Comparison of ENCODE assay signal across 17 mouse cellular contexts in the genomic region with DNA sequence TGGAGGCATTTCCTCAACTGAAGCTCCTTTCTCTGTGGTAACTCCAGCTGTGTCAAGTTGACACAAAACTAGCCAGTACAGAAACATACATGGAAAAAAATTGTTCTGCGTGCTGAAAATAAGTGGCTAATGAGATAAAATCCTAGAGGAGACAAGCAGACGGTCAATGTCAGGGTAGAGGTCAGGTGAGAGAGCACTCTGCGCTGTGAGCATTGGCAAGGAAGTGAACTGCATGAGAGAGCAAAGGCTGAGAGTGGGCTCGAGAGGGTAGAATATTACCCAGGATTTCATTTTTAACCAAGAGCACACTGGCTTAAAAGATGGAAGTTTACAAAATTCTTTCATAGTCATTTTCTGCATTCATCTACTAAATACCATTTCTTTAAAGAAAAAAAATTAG.
"Had no signal": no experiment of that assay in that cellular context is flagged by ENCODE, and none has a peak within 500 bp of the region (broad histone marks: within the 10 kb centered on the region; RNA-seq: fewer than 3 reads in every experiment).

No protein-coding gene starts in this region.

- H3K27me3 ChIP-seq: hindbrain, embryonic 15.5 days; liver, embryonic 13.5 days; lung, embryonic 15.5 days; megakaryocyte, embryonic 14.5 days; midbrain, embryonic 12.5 days; neural tube, embryonic 15.5 days had no signal

- H3K9me3 ChIP-seq: hindbrain, embryonic 15.5 days; limb, embryonic 10.5 days; liver, embryonic 13.5 days; lung, embryonic 15.5 days; midbrain, embryonic 12.5 days; neural tube, embryonic 15.5 days had no signal

- H3K9ac ChIP-seq: hindbrain, embryonic 15.5 days; liver, embryonic 13.5 days; liver, postnatal 0 days; lung, embryonic 15.5 days; midbrain, embryonic 12.5 days; neural tube, embryonic 15.5 days had no signal

- DNase-seq: liver, embryonic 13.5 days; liver, postnatal 0 days; lung, postnatal 14 days; right cerebral cortex, adult 18-20 months; right cerebral cortex, postnatal 25 days; thymus, postnatal 36 days had no signal

- H3K4me1 ChIP-seq: hindbrain, embryonic 15.5 days; limb, embryonic 10.5 days; liver, embryonic 13.5 days; megakaryocyte, embryonic 14.5 days; midbrain, embryonic 12.5 days; neural tube, embryonic 15.5 days had no signal

- ATAC-seq: inflammation-experienced regulatory T-cells, adult 6 months; intestine, postnatal 0 days; midbrain, embryonic 16.5 days had no signal

- H3K36me3 ChIP-seq: hindbrain, embryonic 15.5 days; limb, embryonic 10.5 days; liver, embryonic 13.5 days; lung, embryonic 15.5 days; midbrain, embryonic 12.5 days; neural tube, embryonic 15.5 days had no signal

- H3K27ac ChIP-seq: hindbrain, embryonic 15.5 days; left cerebral cortex, adult 2 months; limb, embryonic 10.5 days; liver, embryonic 13.5 days; macrophage; midbrain, embryonic 12.5 days; neural tube, embryonic 15.5 days had no signal

- H3K4me3 ChIP-seq: hindbrain, embryonic 15.5 days; left cerebral cortex, adult 2 months; limb, embryonic 10.5 days; liver, embryonic 13.5 days; lung, embryonic 15.5 days; megakaryocyte, embryonic 14.5 days; midbrain, embryonic 12.5 days; neural tube, embryonic 15.5 days had no signal

- H3K4me2 ChIP-seq: hindbrain, embryonic 15.5 days; liver, embryonic 13.5 days; lung, embryonic 15.5 days; midbrain, embryonic 12.5 days; neural tube, embryonic 15.5 days had no signal
